Mouse (Mus musculus): Measurements from ENCODE around the gene Gmpr. TPM values are rescaled to one million over a fixed set of nuclear protein-coding genes. Genes with fewer than 3 reads are reported as not detected.

Gmpr gene
- total RNA-seq, 2 experiments from 2014 or later: 164 to 171 TPM

DNA sequence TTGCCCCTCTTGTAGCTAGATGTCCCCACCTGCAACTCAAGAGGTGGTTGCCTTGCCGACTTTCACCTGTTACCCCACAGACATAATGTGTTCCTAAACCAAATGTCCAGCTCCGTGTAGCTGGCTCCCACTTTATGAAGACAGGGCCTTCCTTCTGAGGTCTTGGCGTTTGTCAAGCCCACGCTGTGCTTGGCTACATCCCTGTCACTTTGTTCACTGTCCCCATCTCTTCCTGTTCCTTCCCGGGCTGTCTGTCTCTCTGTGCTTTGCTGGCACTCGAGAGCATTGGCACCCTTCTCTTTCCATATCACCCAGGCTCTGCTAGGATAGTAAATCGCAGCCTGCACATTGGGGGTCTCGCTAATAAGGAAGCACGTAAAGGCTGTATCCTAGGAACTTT is 30.8 kb downstream of the Gmpr start:
- no peak for DNase-seq (ENCODE audit: low spot score in 2 of 2)

DNA sequence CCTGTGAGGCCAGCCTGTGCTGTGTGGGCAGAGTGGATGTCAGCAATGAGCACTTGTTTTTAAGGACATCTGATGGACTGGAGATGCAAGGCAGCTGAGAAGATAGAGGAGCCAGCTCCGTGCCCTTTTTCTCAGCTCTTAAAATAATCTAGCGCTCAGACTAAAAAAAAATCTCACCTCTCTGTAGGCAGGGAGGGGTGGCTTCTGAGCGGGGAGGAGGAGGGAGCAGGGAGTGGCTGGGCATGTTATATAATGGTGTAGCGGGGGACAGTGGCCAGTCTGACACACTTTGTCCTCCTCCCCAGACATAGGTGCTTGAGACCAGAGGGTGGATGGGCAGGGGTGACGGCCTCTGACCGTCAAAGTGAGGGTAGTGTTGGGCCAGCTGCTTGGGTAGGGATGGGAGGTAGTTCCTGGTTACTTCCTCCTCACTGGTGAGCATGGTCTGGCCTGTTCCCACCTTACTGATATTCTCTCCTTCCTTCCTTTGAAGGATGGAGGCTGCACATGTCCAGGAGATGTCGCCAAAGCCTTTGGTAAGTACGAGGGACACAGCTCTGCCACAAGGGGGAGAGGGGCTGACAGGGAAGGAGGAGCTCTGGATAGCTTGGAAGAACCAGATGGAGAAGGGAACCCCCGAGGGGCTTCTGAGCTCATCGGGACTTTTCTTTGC is 31.4 kb downstream of the Gmpr start:
- peak; percentile 50 to 75 for DNase-seq (ENCODE audit: low spot score in 2 of 2)

DNA sequence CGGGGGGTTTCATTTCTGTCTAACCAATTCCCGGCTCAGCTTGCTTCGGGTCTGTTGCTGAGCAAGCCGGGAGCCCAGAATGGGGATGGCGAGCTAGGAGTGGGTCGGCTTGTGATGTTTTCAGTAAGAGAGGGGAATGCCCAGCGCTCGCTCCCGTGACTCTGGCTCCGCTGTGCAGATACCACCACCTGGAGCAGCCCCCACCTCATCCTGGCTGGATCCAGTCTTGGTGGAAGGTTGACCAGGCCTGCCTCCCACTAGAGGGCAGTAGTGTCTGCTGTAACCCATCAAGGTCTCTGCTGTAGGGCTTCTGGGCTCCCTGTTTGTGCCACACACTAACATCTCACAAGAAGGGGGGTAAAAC is 31.9 kb downstream of the Gmpr start:
- DNase-seq (ENCODE audit: low spot score in 2 of 2): peak; percentile 60 to 83

DNA sequence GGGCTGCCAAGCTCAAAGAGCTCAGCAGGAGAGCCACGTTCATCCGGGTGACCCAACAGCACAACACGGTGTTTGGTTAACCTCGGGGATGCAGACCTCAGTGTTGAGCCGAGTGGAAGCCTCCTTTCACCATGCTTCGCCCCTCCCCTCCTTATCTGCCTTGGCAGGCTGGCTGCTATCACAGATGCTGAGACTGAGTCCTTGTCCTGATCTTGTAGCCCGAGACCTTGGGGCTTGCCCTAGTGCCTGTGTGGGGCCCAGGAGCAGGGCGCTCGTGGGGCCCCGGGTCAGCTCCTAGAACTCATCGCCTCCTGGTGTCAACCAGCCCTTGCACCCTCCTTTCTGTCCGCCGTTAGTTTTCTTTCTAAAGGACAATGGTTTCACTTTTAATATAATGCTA is 38.7 kb downstream of the Gmpr start:
- no peak for DNase-seq (ENCODE audit: low spot score in 2 of 2)

DNA sequence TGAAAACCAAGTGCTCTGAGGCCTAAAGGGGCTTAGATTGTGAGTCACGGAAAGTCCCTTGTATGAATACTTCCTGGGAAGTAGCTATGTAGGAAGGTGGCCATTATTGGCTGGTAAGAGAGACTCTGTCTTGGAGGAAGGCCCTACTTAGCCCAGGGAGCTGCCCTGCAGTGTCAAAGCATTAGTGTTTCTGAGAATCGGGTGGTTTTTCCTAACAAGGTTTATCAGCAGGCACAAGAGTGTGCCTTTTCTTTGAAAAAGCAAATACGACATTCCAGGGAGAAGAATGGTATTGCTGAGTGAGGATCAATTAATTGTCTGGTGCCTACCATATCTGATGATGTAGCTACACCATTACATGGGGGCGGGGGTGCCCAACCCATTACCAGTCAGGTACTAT is 39.7 kb downstream of the Gmpr start:
- DNase-seq (ENCODE audit: low spot score in 2 of 2): no peak

GRCm38 (mm10) chr13:45547549-45547948 is 40.3 kb downstream of the Gmpr start:
- DNase-seq (ENCODE audit: low spot score in 2 of 2): no peak

DNA sequence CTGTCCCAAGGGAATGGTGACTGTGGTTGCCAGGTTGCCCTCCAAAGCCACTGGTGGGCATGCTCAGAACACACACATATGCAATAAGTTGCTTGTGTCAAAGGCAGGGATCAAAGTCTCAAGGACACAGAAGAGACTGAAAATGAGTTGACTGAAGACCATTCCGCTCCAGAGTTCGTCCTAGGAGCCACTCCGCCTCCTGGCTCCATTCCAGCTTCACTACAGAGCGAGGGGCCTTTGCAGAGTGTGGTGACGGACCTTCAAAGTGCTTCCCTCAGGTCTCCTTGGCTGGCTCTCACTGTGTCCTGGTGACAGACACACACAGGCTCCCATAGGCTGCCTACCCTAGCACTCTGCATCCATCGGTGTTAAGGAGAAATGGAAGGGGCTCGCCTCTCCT is 46.4 kb downstream of the Gmpr start:
- DNase-seq (ENCODE audit: low spot score in 2 of 2): no peak

DNA sequence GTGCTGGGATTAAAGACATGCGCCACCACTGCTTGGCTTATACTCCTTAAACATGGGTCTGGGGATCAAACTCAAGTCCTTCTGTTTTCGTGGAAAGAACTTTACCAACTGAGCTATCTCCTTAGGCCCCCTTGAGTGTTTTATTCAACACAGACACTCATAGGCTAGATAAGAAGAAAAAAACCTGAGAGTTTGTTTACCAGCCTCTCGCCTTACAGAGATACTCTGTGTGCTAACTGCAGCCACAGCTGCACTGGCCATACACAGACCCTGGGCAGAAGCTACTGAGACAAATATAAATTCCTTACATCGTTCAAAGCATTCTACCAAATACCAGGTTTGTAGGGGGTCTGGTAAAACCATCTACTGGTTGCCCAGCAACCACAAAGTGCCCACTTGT is 51.1 kb downstream of the Gmpr start:
- DNase-seq (ENCODE audit: low spot score in 2 of 2): no peak

DNA sequence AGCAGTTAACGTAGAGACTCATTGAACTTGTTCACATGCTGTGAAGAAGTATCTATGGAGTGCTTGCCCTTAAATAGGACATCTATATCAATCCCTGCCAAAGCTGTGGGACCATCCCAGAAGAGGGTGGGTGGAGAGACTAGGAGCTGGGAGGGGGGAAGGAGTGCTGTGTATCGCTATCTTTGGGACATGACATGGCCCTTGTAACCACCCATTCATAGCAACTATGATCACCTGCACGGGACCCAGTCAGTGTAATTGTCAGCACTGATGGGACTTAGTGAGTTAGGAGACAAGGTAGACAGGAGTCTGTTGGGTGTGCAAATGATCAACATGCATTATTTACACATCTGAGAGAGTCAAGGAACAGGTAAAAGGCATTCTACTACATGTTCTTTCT is 52.0 kb downstream of the Gmpr start:
- DNase-seq (ENCODE audit: low spot score in 2 of 2): no peak

- no peak for DNase-seq (ENCODE audit: low spot score in 2 of 2)
Observed at GRCm38 (mm10) chr13:45560543-45560942, 53.3 kb downstream of the Gmpr start.

DNA sequence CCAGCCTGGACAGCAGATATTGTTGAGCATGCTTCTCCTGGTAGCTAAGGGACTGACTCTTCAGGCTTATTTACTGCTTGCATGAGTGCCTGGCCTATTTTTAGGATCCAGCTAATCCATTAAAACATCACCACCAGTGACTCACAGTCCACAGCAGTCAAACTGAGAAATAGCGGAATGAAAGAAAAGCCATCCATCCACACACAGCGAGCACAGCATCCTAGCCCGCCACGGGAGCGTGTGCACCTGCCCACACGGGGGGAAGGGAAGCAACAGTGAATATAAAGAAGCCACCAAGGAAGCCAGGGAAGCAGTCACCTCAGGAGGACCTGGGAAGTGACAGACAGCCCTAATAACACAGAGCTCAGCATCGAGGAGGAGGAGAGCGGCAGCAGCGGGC is 54.8 kb downstream of the Gmpr start:
- no peak for DNase-seq (ENCODE audit: low spot score in 2 of 2)

GRCm38 (mm10) chr13:45564946-45565345 is 57.7 kb downstream of the Gmpr start:
- DNase-seq (ENCODE audit: low spot score in 2 of 2): no peak

DNA sequence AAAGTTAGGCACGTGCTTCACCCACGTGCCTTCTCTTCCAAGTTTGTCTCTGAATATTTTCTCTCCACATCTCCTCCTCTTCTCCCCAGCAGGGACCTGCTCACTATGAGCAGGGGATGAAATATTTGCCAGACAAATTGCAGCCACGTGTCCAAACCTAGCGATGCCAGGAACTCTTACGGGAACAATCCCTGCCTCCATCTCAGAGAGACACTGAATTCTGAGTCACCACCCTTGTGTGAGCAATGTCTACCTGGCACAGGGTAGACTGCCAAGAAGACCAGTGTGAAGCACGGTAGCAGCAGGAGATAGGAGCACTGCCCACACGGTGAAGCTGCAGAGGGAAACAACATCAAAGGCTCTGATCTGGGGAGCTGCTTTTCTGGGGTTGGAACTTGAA is 62.7 kb downstream of the Gmpr start:
- no peak for DNase-seq (ENCODE audit: low spot score in 2 of 2)

DNA sequence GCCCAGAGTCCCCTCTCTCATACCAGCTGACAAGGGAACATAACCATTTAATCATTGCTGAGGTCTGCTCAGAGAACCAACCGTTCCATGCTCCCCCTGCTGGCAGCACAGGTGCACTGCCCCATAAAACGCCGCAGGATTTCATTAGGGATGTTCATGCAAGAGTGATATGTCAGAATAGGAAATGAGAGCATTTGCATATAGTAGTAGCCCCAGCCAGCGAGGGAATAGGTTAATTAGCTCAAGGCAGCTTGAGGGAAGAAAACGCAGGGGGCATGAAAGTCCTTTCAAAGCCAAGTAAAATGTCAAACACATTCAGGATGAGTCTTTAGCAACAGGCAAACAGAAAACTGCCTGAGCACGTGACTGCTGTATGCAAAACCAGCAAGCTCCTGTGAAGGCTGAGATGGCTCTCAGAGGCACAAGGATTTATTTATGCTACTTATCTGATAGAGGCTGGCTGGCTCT is 64.6 kb downstream of the Gmpr start:
- peak; percentile 68 to 77 for DNase-seq (ENCODE audit: low spot score in 2 of 2)

- peak; percentile 60 to 66 for DNase-seq (ENCODE audit: low spot score in 2 of 2)
Observed at GRCm38 (mm10) chr13:45572768-45573167, 65.5 kb downstream of the Gmpr start.

DNA sequence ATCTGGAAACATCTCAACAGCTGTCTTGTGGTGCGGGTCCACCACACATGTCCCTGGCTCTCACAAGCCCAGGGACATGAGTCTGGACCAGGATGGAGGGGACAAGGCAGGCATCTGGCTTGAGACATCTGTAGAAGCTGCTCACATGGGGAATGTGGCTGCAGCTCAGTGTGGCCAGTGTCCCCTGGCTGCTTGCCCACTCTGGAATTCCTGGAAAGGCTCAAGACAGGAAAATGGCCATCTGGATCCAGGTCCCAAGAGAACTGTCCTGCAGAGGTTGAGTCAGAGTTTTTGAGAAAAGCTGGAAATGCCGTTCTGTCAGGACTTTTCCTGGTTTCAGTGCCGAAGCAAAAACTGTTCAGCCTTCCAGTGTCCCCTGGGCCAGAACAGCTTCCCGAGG is 68.9 kb downstream of the Gmpr start:
- peak; percentile 66 to 83 for DNase-seq (ENCODE audit: low spot score in 2 of 2)

DNA sequence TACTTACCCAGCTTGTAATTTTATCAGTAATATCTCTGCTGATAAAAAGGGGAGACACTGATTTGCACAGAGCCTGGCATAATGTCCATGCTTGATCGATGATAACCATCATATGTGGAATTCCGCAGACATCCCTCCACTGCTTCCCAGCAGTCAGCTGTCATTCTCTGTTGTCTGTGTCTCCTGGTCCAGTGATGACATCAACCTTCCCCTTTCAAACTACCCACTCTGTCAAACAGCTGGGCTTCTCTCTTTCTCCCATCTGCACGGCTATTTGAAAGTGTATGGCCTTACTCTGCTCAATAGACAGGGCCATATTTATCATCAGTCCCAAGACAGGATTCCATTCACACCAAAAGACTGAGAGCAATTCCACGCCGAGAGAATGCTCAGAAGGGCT is 70.1 kb downstream of the Gmpr start:
- no peak for DNase-seq (ENCODE audit: low spot score in 2 of 2)

GRCm38 (mm10) chr13:45577784-45578183 is 70.5 kb downstream of the Gmpr start:
- DNase-seq (ENCODE audit: low spot score in 2 of 2): peak in 1 of 2 experiments; percentile 61

DNA sequence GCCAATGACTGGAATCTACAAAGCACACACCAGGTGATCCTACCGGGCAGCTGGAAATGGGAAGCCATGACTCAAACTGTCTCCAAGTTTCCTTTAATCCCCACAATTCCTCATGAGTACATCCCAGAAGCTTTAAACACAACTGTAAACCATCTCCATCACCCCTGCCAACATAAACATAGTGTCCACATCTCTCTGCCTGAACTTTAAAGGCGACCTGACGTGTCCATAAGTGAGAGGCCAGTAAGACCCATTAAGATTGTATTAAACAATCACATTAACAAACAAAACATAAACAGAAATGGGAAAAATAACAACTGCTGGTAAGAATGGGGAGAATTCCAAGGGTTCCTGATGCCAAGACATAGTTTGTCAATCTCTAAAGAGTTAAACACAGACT is 72.5 kb downstream of the Gmpr start:
- no peak for DNase-seq (ENCODE audit: low spot score in 2 of 2)

DNA sequence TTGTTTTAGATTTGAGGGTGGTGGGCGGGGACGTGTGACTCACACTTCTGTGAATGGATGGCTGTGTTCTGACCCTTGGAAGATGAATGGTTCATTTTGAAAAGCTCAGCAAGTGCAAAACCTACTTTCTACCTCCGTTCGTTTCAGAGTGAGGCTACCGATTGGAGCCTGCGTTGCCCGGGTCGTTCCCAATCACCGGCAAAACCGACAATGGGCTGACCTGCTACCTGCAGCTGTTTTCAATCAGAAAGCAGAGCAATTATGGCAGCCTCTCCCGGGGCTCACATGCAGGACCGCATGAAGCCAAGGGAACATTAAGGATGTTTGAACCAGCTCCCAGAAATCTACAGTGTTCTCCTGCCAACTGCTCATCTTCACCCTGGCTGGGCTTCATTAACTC is 75.0 kb downstream of the Gmpr start:
- no peak for DNase-seq (ENCODE audit: low spot score in 2 of 2)

- no peak for DNase-seq (ENCODE audit: low spot score in 2 of 2)
Observed at GRCm38 (mm10) chr13:45583061-45583460, 75.8 kb downstream of the Gmpr start.

DNA sequence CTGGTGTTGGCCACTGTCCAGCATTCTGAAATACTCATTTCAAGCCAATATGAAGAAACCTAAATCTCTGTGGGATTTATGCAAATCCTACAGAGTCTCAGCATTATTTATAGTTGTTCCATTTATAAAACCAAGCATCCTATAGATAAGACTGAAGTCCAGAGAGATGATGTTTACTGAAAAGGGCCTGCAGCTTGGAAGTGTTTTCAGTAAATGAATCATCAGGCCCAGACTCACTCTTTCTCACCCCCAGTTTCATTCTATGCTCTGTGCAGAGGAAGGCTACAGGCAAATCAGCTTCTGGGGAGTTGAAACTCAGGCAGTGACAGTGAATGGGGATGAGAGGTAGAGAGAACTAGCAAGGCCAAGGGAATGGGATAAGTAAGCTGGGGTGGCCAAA is 83.7 kb downstream of the Gmpr start:
- no peak for DNase-seq (ENCODE audit: low spot score in 2 of 2)

GRCm38 (mm10) chr13:45593914-45594313 is 86.7 kb downstream of the Gmpr start:
- no peak for DNase-seq (ENCODE audit: low spot score in 2 of 2)

GRCm38 (mm10) chr13:45595416-45595815 is 88.2 kb downstream of the Gmpr start:
- DNase-seq (ENCODE audit: low spot score in 2 of 2): no peak

Data from gastrocnemius, postnatal 4 days (tissue).